Mouse (Mus musculus) adrenal gland, adult 2 months (tissue): ENCODE results near the gene Arhgdib. TPM values are rescaled to one million over a fixed set of nuclear protein-coding genes. Genes with fewer than 3 reads are reported as not detected.
"Not testable (repeated sequence)": the region's sequence is repeated elsewhere in the genome, so short reads cannot be mapped to it uniquely, and the experiment has no call there.

Experiments
- DNase-seq: peaks from one replicate; pipeline ENCODE4 v3.0.0; 2021
- polyA plus RNA-seq: library from polyadenylated mRNA; depleted of rRNA; stranded (reverse); fragments of >200 nt; gene quantifications from 2 replicates; pipeline ENCODE4 v1.2.3, GENCODE M21; 2012; rRNA removed
- total RNA-seq, 2 experiments: library from RNA; stranded (reverse); gene quantifications; 2 replicates each; pipeline ENCODE4 v1.2.3; 2021

The Arhgdib gene
- total and polyA plus RNA-seq, 3 experiments: 12.1 to 32.7 (median 24.7) TPM

DNA sequence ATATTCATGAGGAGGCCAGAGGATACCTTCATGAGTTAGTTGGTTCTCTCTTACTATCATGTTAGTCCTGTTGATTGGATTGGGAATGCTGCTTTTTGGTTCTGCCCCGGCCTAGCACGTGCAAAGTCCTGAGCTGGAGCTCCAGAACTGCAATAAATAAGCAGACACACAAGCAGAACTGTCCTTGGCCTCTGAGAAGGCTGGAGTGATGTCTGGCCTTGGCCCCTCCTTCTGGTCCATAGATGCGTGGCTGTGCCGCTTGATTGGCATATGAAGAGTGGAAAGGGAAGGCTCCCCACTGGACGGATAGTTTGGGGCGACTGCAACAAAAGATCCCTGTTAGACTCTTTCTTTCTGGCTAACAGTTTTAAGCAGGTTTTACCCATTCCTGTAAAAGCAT is 52.6 kb downstream of the Arhgdib start:
- DNase-seq: peak; percentile 56

DNA sequence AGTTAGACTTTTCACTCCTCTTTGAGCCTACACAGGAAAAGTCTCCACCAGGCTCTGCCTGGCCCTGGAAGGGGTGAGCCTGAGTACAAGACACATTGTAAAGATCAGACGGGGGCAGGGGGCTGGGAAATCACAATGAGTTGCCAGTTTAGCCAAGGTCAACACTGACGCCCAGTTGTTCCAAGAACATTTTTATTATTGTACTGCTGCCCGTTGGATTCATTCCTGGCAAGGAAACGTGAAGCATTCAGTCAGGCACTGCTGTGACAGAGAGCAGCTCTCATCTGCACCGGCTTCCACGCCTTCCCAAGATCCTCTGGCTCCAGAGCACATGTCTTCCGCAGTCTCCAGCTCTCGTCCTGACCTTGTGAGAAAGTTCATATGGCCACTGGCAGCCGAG is 53.8 kb downstream of the Arhgdib start:
- peak; percentile 77 for DNase-seq

DNA sequence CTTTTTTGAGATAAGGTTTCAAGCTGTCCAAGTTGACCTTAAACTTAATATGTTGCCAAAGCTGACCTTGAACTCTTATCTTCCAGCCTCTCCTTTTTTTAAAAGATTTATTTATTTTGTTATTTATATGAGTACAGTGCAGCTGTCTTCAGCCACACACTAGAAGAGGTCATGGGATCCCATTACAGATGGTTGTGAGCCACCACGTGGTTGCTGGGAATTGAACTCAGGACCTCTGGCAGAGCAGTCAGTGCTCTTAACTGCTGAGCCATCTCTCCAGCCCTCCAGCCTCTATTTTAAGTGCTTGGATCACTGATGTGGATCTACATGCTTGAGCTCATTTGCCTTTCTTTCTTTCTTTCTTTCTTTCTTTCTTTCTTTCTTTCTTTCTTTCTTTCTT is 56.9 kb downstream of the Arhgdib start:
- DNase-seq: not testable (repeated sequence)

DNA sequence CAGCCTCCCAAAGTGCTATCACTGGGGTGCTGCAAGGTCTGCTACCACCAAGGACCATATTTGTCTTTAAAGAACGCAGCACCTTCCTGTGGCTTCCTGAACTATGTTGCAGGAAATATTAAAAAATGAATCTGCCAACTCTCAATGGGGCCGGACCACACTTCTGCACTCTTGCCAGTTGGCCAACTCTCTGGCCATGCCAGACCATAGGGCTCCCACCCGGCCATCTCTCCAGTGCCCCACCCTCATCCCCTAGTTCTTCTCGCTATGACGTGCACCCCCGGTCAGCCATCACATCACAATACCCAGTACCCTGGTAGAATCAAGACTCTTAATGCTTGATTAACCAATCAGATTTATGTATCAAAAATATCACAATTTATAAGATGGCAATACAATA is 57.7 kb downstream of the Arhgdib start:
- DNase-seq: no peak

DNA sequence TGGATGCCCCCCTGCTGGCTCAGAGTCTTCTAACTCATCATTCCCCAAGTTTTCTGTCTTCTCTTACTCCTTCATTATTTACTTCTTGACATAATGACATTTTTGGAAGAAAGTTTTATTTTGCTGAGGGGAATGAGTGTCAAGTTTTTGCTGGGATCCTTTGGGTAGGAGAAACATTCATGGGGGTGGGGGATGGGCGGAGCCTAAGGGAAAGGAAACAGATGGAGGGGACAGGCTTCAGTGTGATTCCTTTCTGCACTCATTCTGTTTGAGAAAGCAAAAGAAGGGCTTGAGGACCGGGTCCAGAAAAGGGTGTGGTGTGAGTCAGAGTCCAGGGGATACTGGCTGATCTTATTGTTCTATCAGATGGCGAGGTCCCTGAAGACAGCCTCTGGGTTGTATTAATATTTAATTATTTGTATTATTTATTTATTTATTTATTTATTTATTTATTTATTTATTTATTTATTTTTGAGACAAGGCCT is 58.2 kb downstream of the Arhgdib start:
- no peak for DNase-seq

DNA sequence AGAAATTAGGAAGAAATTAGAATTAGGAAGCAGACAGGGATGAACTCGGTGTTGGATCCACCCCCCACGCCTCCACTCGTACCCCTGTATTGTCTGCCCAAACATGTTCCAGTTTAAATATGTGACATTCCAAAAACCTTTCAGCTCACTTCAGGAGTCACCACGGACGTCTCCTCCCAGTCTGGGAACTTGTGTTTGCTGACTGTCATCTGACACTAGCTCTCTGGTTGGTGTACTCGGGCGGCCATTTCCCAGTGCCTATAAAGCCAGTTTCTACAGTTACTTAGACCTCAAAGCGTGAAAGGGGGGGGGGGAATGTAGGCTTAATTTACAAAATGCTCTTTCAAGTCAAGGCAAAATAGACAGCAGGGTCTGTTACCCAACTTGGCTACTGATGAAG is 60.0 kb downstream of the Arhgdib start:
- DNase-seq: no peak

DNA sequence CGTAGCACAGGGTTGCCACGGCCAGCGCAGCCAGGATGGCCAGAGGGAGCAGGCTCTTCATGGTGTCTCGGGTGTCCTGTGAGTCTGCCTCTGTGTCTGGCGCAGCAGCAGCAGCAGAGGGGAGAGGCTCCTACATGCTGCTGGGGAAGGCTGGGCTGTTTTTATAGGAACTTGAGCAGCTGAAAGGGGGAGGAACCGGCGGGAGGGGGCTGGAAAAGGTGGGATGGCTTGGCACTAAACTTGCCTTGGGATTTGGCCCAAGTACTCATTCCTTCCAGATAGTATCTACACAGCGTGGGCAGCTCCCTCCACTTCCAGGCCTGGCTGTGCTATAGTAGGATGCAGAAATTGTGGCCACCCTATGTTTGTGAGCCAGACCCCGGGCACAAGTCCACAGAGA is 66.0 kb downstream of the Arhgdib start, which contains the start of gene Mgp:
Gene Mgp (minus strand): TSS at position 154 of the 400 bp plus-strand sequence.
- DNase-seq: no peak

DNA sequence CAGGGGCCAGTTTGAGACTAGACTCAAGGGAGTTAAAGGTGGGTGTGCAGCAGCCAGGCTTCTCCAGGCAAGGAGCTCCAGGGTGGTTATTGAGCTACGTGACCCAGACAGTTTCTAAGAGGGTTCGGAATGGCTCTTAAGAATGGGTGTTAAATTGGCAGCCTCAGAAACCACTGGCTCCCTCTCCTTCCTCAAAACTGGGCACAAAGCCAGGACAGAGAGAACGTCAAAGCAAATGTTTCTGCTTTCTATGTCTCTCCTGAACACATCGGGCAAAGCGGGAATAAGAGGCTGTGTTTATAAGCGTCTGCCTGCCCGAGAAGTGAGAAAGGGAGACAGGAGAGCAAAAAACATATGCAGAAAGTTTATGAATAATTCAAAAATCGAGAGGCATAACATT is 67.1 kb downstream of the Arhgdib start:
- no peak for DNase-seq

Other genes with a start within 250 kb of the Arhgdib start
- gene Gucy2c, start 160.1 kb downstream of the Arhgdib start, total RNA-seq: not detected
- not detected in 2 replicates for gene Gucy2c, start 160.1 kb downstream of the Arhgdib start, polyA plus RNA-seq
- 10 to 100 TPM in 1 of 2 experiments, 1 to 10 TPM in 1; 6.3 to 11.6 TPM for gene Hist4h4, start 137.5 kb downstream of the Arhgdib start, total RNA-seq
- gene Hist4h4, start 137.5 kb downstream of the Arhgdib start, polyA plus RNA-seq: 0.25 and 0.34 TPM in 2 replicates
- gene H2afj, start 133.7 kb downstream of the Arhgdib start, total RNA-seq: 100 to 1,000 TPM; 168 to 169 TPM
- gene H2afj, start 133.7 kb downstream of the Arhgdib start, polyA plus RNA-seq: 593 and 681 TPM in 2 replicates
- gene BC049715, start 114.3 kb downstream of the Arhgdib start, total RNA-seq: 1 to 10 TPM in 1 of 2 experiments, under 1 TPM in 1; 0.41 to 1.1 TPM
- 0.21 and 0.71 TPM in 2 replicates for gene BC049715, start 114.3 kb downstream of the Arhgdib start, polyA plus RNA-seq
- gene Wbp11, start 113.7 kb downstream of the Arhgdib start, total RNA-seq: 10 to 100 TPM; 72.6 to 79.2 TPM
- gene Wbp11, start 113.7 kb downstream of the Arhgdib start, polyA plus RNA-seq: 47.4 and 55.0 TPM in 2 replicates
- under 1 TPM in 1 of 2 experiments, not detected in 1; 0.23 TPM for gene Smco3, start 106.4 kb downstream of the Arhgdib start, total RNA-seq
- not detected in 2 replicates for gene Smco3, start 106.4 kb downstream of the Arhgdib start, polyA plus RNA-seq
- 1 to 10 TPM; 4.8 to 6.4 TPM for gene Art4, start 84.2 kb downstream of the Arhgdib start, total RNA-seq
- 0.91 and 1.6 TPM in 2 replicates for gene Art4, start 84.2 kb downstream of the Arhgdib start, polyA plus RNA-seq
- 100 to 1,000 TPM; 171 to 192 TPM for gene Mgp, start 66.1 kb downstream of the Arhgdib start, total RNA-seq
- gene Mgp, start 66.1 kb downstream of the Arhgdib start, polyA plus RNA-seq: 227 and 304 TPM in 2 replicates
- not detected for gene Erp27, start 19.7 kb downstream of the Arhgdib start, total RNA-seq
- not detected in 2 replicates for gene Erp27, start 19.7 kb downstream of the Arhgdib start, polyA plus RNA-seq
- gene Pde6h, start 18.1 kb downstream of the Arhgdib start, total RNA-seq: 1 to 10 TPM in 1 of 2 experiments, not detected in 1; 1.7 TPM
- not detected in 2 replicates for gene Pde6h, start 18.1 kb downstream of the Arhgdib start, polyA plus RNA-seq
- gene Rerg, start 228.6 kb upstream of the Arhgdib start, total RNA-seq: 100 to 1,000 TPM in 1 of 2 experiments, 10 to 100 TPM in 1; 92.5 to 190 TPM
- 180 and 195 TPM in 2 replicates for gene Rerg, start 228.6 kb upstream of the Arhgdib start, polyA plus RNA-seq